Mouse (Mus musculus) lung, embryonic 14.5 days (tissue): ENCODE measurements around the gene Cav1. TPM values are rescaled to one million over a fixed set of nuclear protein-coding genes. Genes with fewer than 3 reads are reported as not detected.

Experiments used
- ATAC-seq: fragments of 200-750 bp; cut with Nextera tagmentation; 2 replicates; pipeline ENCODE4 v1.8.0; 2017; ENCODE audit warnings: mild to moderate bottlenecking, moderate TSS enrichment, moderate library complexity; ENCODE audit not compliant: insufficient read depth
- DNase-seq: peaks from one replicate; pipeline ENCODE4 v3.0.0-alpha.2; 2015
- H3K27ac ChIP-seq: fragments of 300-500 bp; sonication (generic); 2 replicates; pipeline ENCODE4 v1.5.1; 2014; ENCODE audit warnings: low read depth, mild to moderate bottlenecking, moderate library complexity
- H3K27me3 ChIP-seq: fragments of 300-500 bp; sonication (generic); 2 replicates; pipeline ENCODE4 v1.6.1; 2014; ENCODE audit warnings: low read length, control low read depth; ENCODE audit not compliant: insufficient read depth
- H3K36me3 ChIP-seq: fragments of 300-500 bp; sonication (generic); 2 replicates; pipeline ENCODE4 v1.6.1; 2014; ENCODE audit warnings: control low read depth; ENCODE audit not compliant: insufficient read depth
- H3K4me1 ChIP-seq: fragments of 300-500 bp; sonication (generic); 2 replicates; pipeline ENCODE4 v1.6.1; 2014; ENCODE audit warnings: antibody characterized with exemption, control low read depth; ENCODE audit not compliant: insufficient read depth
- H3K4me2 ChIP-seq: fragments of 300-500 bp; sonication (generic); 2 replicates; pipeline ENCODE4 v1.6.1; 2014; ENCODE audit warnings: mild to moderate bottlenecking
- H3K4me3 ChIP-seq: fragments of 300-500 bp; sonication (generic); 2 replicates; pipeline ENCODE4 v1.5.1; 2014; ENCODE audit warnings: low read depth, low read length
- H3K9ac ChIP-seq: fragments of 300-500 bp; sonication (generic); 2 replicates; pipeline ENCODE4 v1.6.1; 2014
- H3K9me3 ChIP-seq: fragments of 300-500 bp; sonication (generic); 2 replicates; pipeline ENCODE4 v1.6.1; 2016; ENCODE audit warnings: low read depth, low read length, control low read depth
- CTCF ChIP-seq: IDR thresholded peaks from 2 replicates; pipeline ENCODE4 v1.5.1; 2016; ENCODE audit warnings: antibody characterized with exemption, low read depth
- WGBS: fragments of 180-500 bp; shearing (Covaris S2); extraction: QIAGEN DNeasy Blood & Tissue Kit; methylation state at CpG from one replicate; pipeline ENCODE4 v1.1.7; 2014; 5-methylcytosine and 5-hydroxymethylcytosine counted together
- polyA plus RNA-seq: library from polyadenylated mRNA; unstranded; fragments of >200 nt; fragmentation: Nextera tagmentation; extraction: Ambion mirVana; gene quantifications from 2 replicates; pipeline ENCODE4 v1.2.1, GENCODE M21; 2014

The Cav1 gene
- 300 and 367 TPM in 2 replicates for polyA plus RNA-seq

- Histone ChIP-seq H3K27ac (peak within 1 kb of the TSS; percentile 68), H3K4me1 (no peaks in the 10 kb centered on the region), H3K9me3 (no peaks in the 10 kb centered on the region), H3K9ac (peak within 1 kb of the TSS; percentile 53), H3K27me3 (no peaks in the 10 kb centered on the region), H3K4me2 (peak within 1 kb of the TSS; percentile 71), H3K36me3 (no peaks in the 10 kb centered on the region), H3K4me3 (peak within 1 kb of the TSS; percentile 45)
- under 1% methylated on average over 26 of the region's 26 CpGs for WGBS
- DNase-seq (peak; percentile 90), ATAC-seq (peak; percentile 90)
- peak; percentile 32 for TF ChIP-seq CTCF
Observed at GRCm38 (mm10) chr6:17305954-17306601, at the start of gene Cav1. Gene Cav1 (plus strand): TSS chr6:17306335.

GRCm38 (mm10) chr6:17258142-17258541 lies 48.0 kb upstream of the Cav1 start:
- no peak for TF ChIP-seq CTCF
- Histone ChIP-seq H3K4me2 (no peak overlapping the region), H3K9ac (no peak overlapping the region), H3K36me3 (no peaks in the 10 kb centered on the region), H3K9me3 (no peaks in the 10 kb centered on the region), H3K4me3 (no peak overlapping the region), H3K27me3 (no peaks in the 10 kb centered on the region), H3K27ac (no peak overlapping the region; the same call in 1 of the 2 replicates), H3K4me1 (no peaks in the 10 kb centered on the region)
- WGBS = 78% methylated on average over 1 of the region's 1 CpGs
- DNase-seq (no peak), ATAC-seq (no peak)

- Histone ChIP-seq H3K9me3 (no peaks in the 10 kb centered on the region), H3K4me3 (no peak overlapping the region), H3K36me3 (no peaks in the 10 kb centered on the region), H3K27me3 (no peaks in the 10 kb centered on the region), H3K9ac (no peak overlapping the region), H3K27ac (no peak overlapping the region), H3K4me1 (no peaks in the 10 kb centered on the region), H3K4me2 (no peak overlapping the region)
- 63% methylated on average over 1 of the region's 1 CpGs for WGBS
- DNase-seq (peak; percentile 21), ATAC-seq (no peak)
- TF ChIP-seq CTCF = no peak
Observed at GRCm38 (mm10) chr6:17258911-17259310, 47.2 kb upstream of the Cav1 start.

GRCm38 (mm10) chr6:17262786-17263185 lies 43.3 kb upstream of the Cav1 start:
- no peaks in the 10 kb centered on the region for H3K27me3 ChIP-seq
- no peaks in the 10 kb centered on the region for H3K4me1 ChIP-seq
- H3K4me2 ChIP-seq = no peak overlapping the region
- no peaks in the 10 kb centered on the region for H3K9me3 ChIP-seq
- no peak overlapping the region for H3K9ac ChIP-seq
- WGBS = 20% methylated on average over 2 of the region's 2 CpGs
- no peak overlapping the region for H3K27ac ChIP-seq
- no peak for ATAC-seq
- DNase-seq = no peak
- no peaks in the 10 kb centered on the region for H3K36me3 ChIP-seq
- no peak overlapping the region for H3K4me3 ChIP-seq
- no peak for TF ChIP-seq CTCF

GRCm38 (mm10) chr6:17265043-17265442 lies 41.1 kb upstream of the Cav1 start:
- Histone ChIP-seq H3K4me2 (no peak overlapping the region), H3K4me1 (no peaks in the 10 kb centered on the region), H3K36me3 (no peaks in the 10 kb centered on the region), H3K9me3 (no peaks in the 10 kb centered on the region), H3K9ac (no peak overlapping the region), H3K27ac (no peak overlapping the region), H3K27me3 (no peaks in the 10 kb centered on the region), H3K4me3 (no peak overlapping the region)
- no peak for DNase-seq
- WGBS = 67% methylated on average over 4 of the region's 4 CpGs
- TF ChIP-seq CTCF = no peak
- no peak for ATAC-seq

- Histone ChIP-seq H3K27ac (peak overlapping the region; percentile 33; the same call in 1 of the 2 replicates), H3K9ac (no peak overlapping the region), H3K4me3 (no peak overlapping the region), H3K4me1 (no peaks in the 10 kb centered on the region), H3K4me2 (no peak overlapping the region), H3K9me3 (no peaks in the 10 kb centered on the region), H3K36me3 (no peaks in the 10 kb centered on the region), H3K27me3 (no peaks in the 10 kb centered on the region)
- no peak for TF ChIP-seq CTCF
- DNase-seq = peak; percentile 70
- 47% methylated on average over 3 of the region's 3 CpGs for WGBS
- ATAC-seq = peak; percentile 56
Observed at GRCm38 (mm10) chr6:17266466-17266865, 39.7 kb upstream of the Cav1 start.

- H3K4me1 ChIP-seq = peaks cover 6% of the 10 kb centered on the region; the same call in 1 of the 2 replicates
- WGBS = 86% methylated on average over 3 of the region's 3 CpGs
- H3K4me2 ChIP-seq = no peak overlapping the region
- ATAC-seq (no peak), DNase-seq (no peak)
- H3K27me3 ChIP-seq = no peaks in the 10 kb centered on the region
- no peak overlapping the region for H3K9ac ChIP-seq
- H3K9me3 ChIP-seq = no peaks in the 10 kb centered on the region
- H3K36me3 ChIP-seq = no peaks in the 10 kb centered on the region
- no peak for TF ChIP-seq CTCF
- no peak overlapping the region for H3K4me3 ChIP-seq
- no peak overlapping the region for H3K27ac ChIP-seq
Observed at GRCm38 (mm10) chr6:17278366-17278765, 27.8 kb upstream of the Cav1 start.
